ENCODE assay signal across 14 mouse cellular contexts in the genomic region with DNA sequence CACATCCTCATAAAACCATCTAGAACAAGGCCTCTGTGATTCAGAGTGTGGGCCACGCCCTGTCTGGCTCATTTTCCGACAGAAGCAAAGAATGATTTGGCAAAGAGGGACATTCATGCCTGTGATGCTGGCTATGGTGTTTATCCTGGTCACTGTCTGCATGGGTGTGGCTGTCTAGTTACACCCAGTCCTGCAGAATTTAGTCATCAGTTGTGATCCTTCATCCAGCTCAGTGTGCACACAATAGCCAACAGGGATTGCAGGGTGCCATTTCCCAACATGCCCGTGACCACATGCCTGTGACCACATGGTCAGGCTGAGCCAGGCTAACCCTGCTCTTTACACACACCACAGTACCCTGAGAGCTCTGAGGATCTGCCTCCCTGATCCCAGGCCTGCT.
DNase-seq lines count a peak whose midpoint lies in the region; ATAC-seq lines count a peak whose summit lies in the region.
"Had no signal": no experiment of that assay in that cellular context is flagged by ENCODE, and none has a peak within 500 bp of the region (broad histone marks: within the 10 kb centered on the region; RNA-seq: fewer than 3 reads in every experiment).

No protein-coding gene starts in this region.

- no peaks in the 10 kb centered on the region for H3K36me3 ChIP-seq in intestine, embryonic 14.5 days (ENCODE audit: control insufficient read depth, insufficient read depth, low read length)
- no peaks in the 10 kb centered on the region for H3K36me3 ChIP-seq in intestine, embryonic 15.5 days
- H3K36me3 ChIP-seq in kidney, embryonic 16.5 days (ENCODE audit: insufficient read depth, low read length): no peaks in the 10 kb centered on the region
- H3K36me3 ChIP-seq: embryonic facial prominence, embryonic 13.5 days; hindbrain, embryonic 13.5 days had no signal

- H3K9me3 ChIP-seq in intestine, embryonic 14.5 days (ENCODE audit: control insufficient read depth, low read length): no peaks in the 10 kb centered on the region
- H3K9me3 ChIP-seq in intestine, embryonic 15.5 days: no peaks in the 10 kb centered on the region
- H3K9me3 ChIP-seq in kidney, embryonic 16.5 days (ENCODE audit: low read length): no peaks in the 10 kb centered on the region
- H3K9me3 ChIP-seq: embryonic facial prominence, embryonic 13.5 days; hindbrain, embryonic 13.5 days had no signal

- H3K27ac ChIP-seq in intestine, embryonic 14.5 days (ENCODE audit: low read depth): no peak overlapping the region
- no peak overlapping the region for H3K27ac ChIP-seq in intestine, embryonic 15.5 days
- H3K27ac ChIP-seq in kidney, embryonic 16.5 days (ENCODE audit: low read length): no peak overlapping the region
- H3K27ac ChIP-seq: embryonic facial prominence, embryonic 13.5 days; hindbrain, embryonic 13.5 days; kidney, postnatal 0 days had no signal

- no peak overlapping the region for H3K4me3 ChIP-seq in intestine, embryonic 14.5 days (ENCODE audit: low read depth, low read length)
- H3K4me3 ChIP-seq in intestine, embryonic 15.5 days (replicated peaks): no peak overlapping the region
- H3K4me3 ChIP-seq in kidney, embryonic 16.5 days (ENCODE audit: low read length): no peak overlapping the region
- H3K4me3 ChIP-seq: embryonic facial prominence, embryonic 13.5 days; hindbrain, embryonic 13.5 days had no signal

- no peak overlapping the region for H3K4me2 ChIP-seq in intestine, embryonic 14.5 days (ENCODE audit: low read length)
- no peak overlapping the region for H3K4me2 ChIP-seq in intestine, embryonic 15.5 days (replicated peaks)
- no peak overlapping the region for H3K4me2 ChIP-seq in kidney, embryonic 16.5 days (replicated peaks; ENCODE audit: low read depth, low read length)
- H3K4me2 ChIP-seq: embryonic facial prominence, embryonic 13.5 days; hindbrain, embryonic 13.5 days; lung, embryonic 14.5 days had no signal

- 76% methylated on average over 3 of the region's 3 CpGs for WGBS in intestine, embryonic 14.5 days
- WGBS in intestine, embryonic 15.5 days: 70% methylated on average over 3 of the region's 3 CpGs
- WGBS in kidney, embryonic 16.5 days: 76% methylated on average over 3 of the region's 3 CpGs

- no peak for DNase-seq in intestine, embryonic 14.5 days (ENCODE audit: low spot score)
- DNase-seq in Muller cell, postnatal 12 days (ENCODE audit: inconsistent ontology term): peak; percentile 90
- DNase-seq in fibroblast of lung, adult 2 months (ENCODE audit: low read depth): peak; percentile 95
- DNase-seq in embryo, embryonic 11 days: no peak
- no peak for DNase-seq in right cerebral cortex, adult 18-20 months
- DNase-seq: cerebellum, adult 11 months; lung, embryonic 14.5 days had no signal

- 0 out of 2 replicates have a peak, but pooled peaks have one; percentile 27 for ATAC-seq in intestine, embryonic 14.5 days (replicated peaks; ENCODE audit: low FRiP score, low TSS enrichment, low read depth)
- no peak for ATAC-seq in intestine, embryonic 15.5 days
- peak; percentile 33; the same call in 1 of the 2 replicates for ATAC-seq in megakaryocyte, adult 5-6 weeks (ENCODE audit: poor library complexity, severe bottlenecking)
- no peak for ATAC-seq in kidney, embryonic 16.5 days (ENCODE audit: low FRiP score, low TSS enrichment)
- ATAC-seq: activated CD4-positive, CD25-positive, alpha-beta regulatory T cell, adult 4 months had no signal

- H3K4me1 ChIP-seq in intestine, embryonic 14.5 days (replicated peaks; ENCODE audit: control insufficient read depth, insufficient read depth, low read length): no peaks in the 10 kb centered on the region
- no peaks in the 10 kb centered on the region for H3K4me1 ChIP-seq in intestine, embryonic 15.5 days (replicated peaks)
- H3K4me1 ChIP-seq in kidney, embryonic 16.5 days (ENCODE audit: insufficient read depth, low read length): no peaks in the 10 kb centered on the region
- H3K4me1 ChIP-seq: embryonic facial prominence, embryonic 13.5 days; hindbrain, embryonic 13.5 days had no signal

- no peaks in the 10 kb centered on the region for H3K27me3 ChIP-seq in intestine, embryonic 14.5 days (replicated peaks; ENCODE audit: control insufficient read depth, insufficient read depth, low read length)
- no peaks in the 10 kb centered on the region for H3K27me3 ChIP-seq in intestine, embryonic 15.5 days (replicated peaks)
- H3K27me3 ChIP-seq in kidney, embryonic 16.5 days (ENCODE audit: insufficient read depth, low read length): no peaks in the 10 kb centered on the region
- H3K27me3 ChIP-seq: embryonic facial prominence, embryonic 13.5 days; hindbrain, embryonic 13.5 days had no signal

- no peak overlapping the region for H3K9ac ChIP-seq in intestine, embryonic 14.5 days (ENCODE audit: low read length)
- H3K9ac ChIP-seq in intestine, embryonic 15.5 days: no peak overlapping the region
- no peak overlapping the region for H3K9ac ChIP-seq in kidney, embryonic 16.5 days (replicated peaks; ENCODE audit: low read length)
- H3K9ac ChIP-seq: embryonic facial prominence, embryonic 13.5 days; hindbrain, embryonic 13.5 days; lung, embryonic 14.5 days had no signal

Comparison
In these comparisons a context has a peak if more than half of its experiments do, and no peak if none do; other contexts are left out.
1. ATAC-seq: peak in intestine, embryonic 14.5 days (single experiment) and megakaryocyte, adult 5-6 weeks (single experiment); none in intestine, embryonic 15.5 days (single experiment) and kidney, embryonic 16.5 days (single experiment).
2. DNase-seq: peak in Muller cell, postnatal 12 days (single experiment) and fibroblast of lung, adult 2 months (single experiment); none in intestine, embryonic 14.5 days (single experiment), embryo, embryonic 11 days (single experiment) and right cerebral cortex, adult 18-20 months (single experiment).